Mouse (Mus musculus) hindbrain, embryonic 14.5 days (tissue): ENCODE measurements around the gene Hip1. TPM values are rescaled to one million over a fixed set of nuclear protein-coding genes. Genes with fewer than 3 reads are reported as not detected.
"Not testable (repeated sequence)": the region's sequence is repeated elsewhere in the genome, so short reads cannot be mapped to it uniquely, and the experiment has no call there.

Experiments used
- ATAC-seq: fragments of 200-750 bp; cut with Nextera tagmentation; 2 replicates; pipeline ENCODE4 v1.8.0; 2017; ENCODE audit warnings: moderate number of reproducible peaks, mild to moderate bottlenecking, moderate TSS enrichment, moderate library complexity; ENCODE audit not compliant: low FRiP score
- DNase-seq: peaks from one replicate; pipeline ENCODE4 v3.0.0-alpha.2; 2015; ENCODE audit warnings: low spot score
- H3K27ac ChIP-seq: fragments of 300-500 bp; sonication (generic); 2 replicates; pipeline ENCODE4 v1.5.1; 2014; ENCODE audit warnings: mild to moderate bottlenecking, moderate library complexity
- H3K27me3 ChIP-seq: fragments of 300-500 bp; sonication (generic); 2 replicates; pipeline ENCODE4 v1.6.1; 2014; ENCODE audit warnings: mild to moderate bottlenecking, low read length, mixed read lengths; ENCODE audit not compliant: control insufficient read depth, insufficient read depth
- H3K36me3 ChIP-seq: fragments of 300-500 bp; sonication (generic); replicated peaks from 2 replicates; pipeline ENCODE4 v1.6.1; 2014; ENCODE audit not compliant: control insufficient read depth, insufficient read depth
- H3K4me1 ChIP-seq: fragments of 300-500 bp; sonication (generic); replicated peaks from 2 replicates; pipeline ENCODE4 v1.6.1; 2014; ENCODE audit warnings: antibody characterized with exemption, low read length, mixed read lengths; ENCODE audit not compliant: control insufficient read depth, insufficient read depth
- H3K4me2 ChIP-seq: fragments of 300-500 bp; sonication (generic); replicated peaks from 2 replicates; pipeline ENCODE4 v1.6.1; 2014; ENCODE audit warnings: mild to moderate bottlenecking, moderate library complexity
- H3K4me3 ChIP-seq: fragments of 300-500 bp; sonication (generic); replicated peaks from 2 replicates; pipeline ENCODE4 v1.5.1; 2014; ENCODE audit warnings: mild to moderate bottlenecking, low read length
- H3K9ac ChIP-seq: fragments of 300-500 bp; sonication (generic); 2 replicates; pipeline ENCODE4 v1.6.1; 2014
- H3K9me3 ChIP-seq: fragments of 300-500 bp; sonication (generic); 2 replicates; pipeline ENCODE4 v1.6.1; 2016; ENCODE audit warnings: low read length; ENCODE audit not compliant: control insufficient read depth
- WGBS: fragments of 180-500 bp; shearing (Covaris S2); extraction: QIAGEN DNeasy Blood & Tissue Kit; methylation state at CpG from one replicate; pipeline ENCODE4 v1.1.7; 2014; 5-methylcytosine and 5-hydroxymethylcytosine counted together
- polyA plus RNA-seq: library from polyadenylated mRNA; unstranded; fragments of >200 nt; fragmentation: Nextera tagmentation; extraction: Ambion mirVana; gene quantifications from 2 replicates; pipeline ENCODE4 v1.2.1, GENCODE M21; 2014

The Hip1 gene
- polyA plus RNA-seq, 1 experiment from 2014 or later: 48.4 TPM

- Histone ChIP-seq H3K27me3 (no peaks in the 10 kb centered on the region), H3K4me1 (peaks cover 7% of the 10 kb centered on the region), H3K4me3 (no peak overlapping the region), H3K36me3 (peaks cover 89% of the 10 kb centered on the region), H3K9me3 (no peaks in the 10 kb centered on the region), H3K9ac (no peak overlapping the region), H3K4me2 (no peak overlapping the region), H3K27ac (no peak overlapping the region)
- DNase-seq (no peak), ATAC-seq (no peak)
- WGBS: 69% methylated on average over 8 of the region's 8 CpGs
These were observed 169.8 kb downstream of the Hip1 start for GRCm38 (mm10) chr5:135375167-135375566.

- no peak overlapping the region for H3K4me2 ChIP-seq
- peaks cover 13% of the 10 kb centered on the region for H3K4me1 ChIP-seq
- WGBS: 94% methylated on average over 5 of the region's 5 CpGs
- ATAC-seq: no peak
- H3K4me3 ChIP-seq: no peak overlapping the region
- no peak for DNase-seq
- no peaks in the 10 kb centered on the region for H3K9me3 ChIP-seq
- H3K36me3 ChIP-seq: peaks cover 73% of the 10 kb centered on the region
- H3K27me3 ChIP-seq: no peaks in the 10 kb centered on the region
- no peak overlapping the region for H3K9ac ChIP-seq
- no peak overlapping the region for H3K27ac ChIP-seq
These were observed 171.3 kb downstream of the Hip1 start for GRCm38 (mm10) chr5:135373601-135374000.

- ATAC-seq: no peak
- WGBS: 96% methylated on average over 13 of the region's 13 CpGs
- no peak overlapping the region for H3K27ac ChIP-seq
- no peak overlapping the region for H3K4me3 ChIP-seq
- no peak for DNase-seq
- no peaks in the 10 kb centered on the region for H3K27me3 ChIP-seq
- H3K9ac ChIP-seq: no peak overlapping the region
- H3K9me3 ChIP-seq: no peaks in the 10 kb centered on the region
- H3K36me3 ChIP-seq: peaks cover 49% of the 10 kb centered on the region
- H3K4me1 ChIP-seq: peaks cover 13% of the 10 kb centered on the region
- H3K4me2 ChIP-seq: no peak overlapping the region
These were observed 173.7 kb downstream of the Hip1 start for GRCm38 (mm10) chr5:135371195-135371594.

- H3K36me3 ChIP-seq: peaks cover 37% of the 10 kb centered on the region
- peak within 1 kb of the TSS; percentile 91 for H3K9ac ChIP-seq
- ATAC-seq (peak; percentile 78), DNase-seq (peak; percentile 100)
- no peaks in the 10 kb centered on the region for H3K9me3 ChIP-seq
- WGBS: under 1% methylated on average over 64 of the region's 64 CpGs
- H3K4me1 ChIP-seq: peaks cover 13% of the 10 kb centered on the region
- H3K27me3 ChIP-seq: no peaks in the 10 kb centered on the region
- H3K4me2 ChIP-seq: peak within 1 kb of the TSS; percentile 79
- peak within 1 kb of the TSS; percentile 96 for H3K4me3 ChIP-seq
- H3K27ac ChIP-seq: peak within 1 kb of the TSS; percentile 83
These were observed 174.9 kb downstream of the Hip1 start, which contains the start of gene Nsun5 for GRCm38 (mm10) chr5:135369787-135370654. Gene Nsun5, plus strand, starts transcription at chr5:135369953.

- DNase-seq: not testable (repeated sequence)
- H3K27ac ChIP-seq: peak overlapping the region; percentile 83
These were observed 175.7 kb downstream of the Hip1 start for GRCm38 (mm10) chr5:135369196-135369595.

GRCm38 (mm10) chr5:135368312-135368711, 176.6 kb downstream of the Hip1 start:
- Histone ChIP-seq H3K27me3 (no peaks in the 10 kb centered on the region), H3K9ac (no peak overlapping the region), H3K4me2 (no peak overlapping the region), H3K36me3 (peaks cover 20% of the 10 kb centered on the region), H3K4me1 (peaks cover 13% of the 10 kb centered on the region), H3K27ac (no peak overlapping the region), H3K4me3 (no peak overlapping the region), H3K9me3 (no peaks in the 10 kb centered on the region)
- ATAC-seq (no peak), DNase-seq (no peak)
- WGBS: 83% methylated on average over 6 of the region's 6 CpGs

More at GRCm38 (mm10) chr5:135369196-135369595, 175.7 kb downstream of the Hip1 start:
- H3K36me3 ChIP-seq: peaks cover 29% of the 10 kb centered on the region
- not testable (repeated sequence) for H3K27me3 ChIP-seq, H3K9me3 ChIP-seq
- H3K4me3 ChIP-seq: peak overlapping the region; percentile 96
- peak overlapping the region; percentile 79 for H3K4me2 ChIP-seq
- WGBS: 58% methylated on average over 9 of the region's 9 CpGs
- ATAC-seq: 0 out of 2 replicates have a peak, but pooled peaks have one; percentile 35
- H3K9ac ChIP-seq: peak overlapping the region; percentile 91
- H3K4me1 ChIP-seq: peaks cover 13% of the 10 kb centered on the region

- peaks cover 16% of the 10 kb centered on the region for H3K36me3 ChIP-seq
- H3K9ac ChIP-seq: no peak overlapping the region
- DNase-seq: peak; percentile 64
- no peak overlapping the region for H3K27ac ChIP-seq
- WGBS: 55% methylated on average over 6 of the region's 6 CpGs
- no peak overlapping the region for H3K4me3 ChIP-seq
- H3K4me2 ChIP-seq: no peak overlapping the region
- no peak for ATAC-seq
- no peaks in the 10 kb centered on the region for H3K27me3 ChIP-seq
- no peaks in the 10 kb centered on the region for H3K9me3 ChIP-seq
- peaks cover 13% of the 10 kb centered on the region for H3K4me1 ChIP-seq
These were observed 177.1 kb downstream of the Hip1 start for GRCm38 (mm10) chr5:135367841-135368240.

- Histone ChIP-seq H3K27me3 (no peaks in the 10 kb centered on the region), H3K9ac (no peak overlapping the region), H3K4me1 (no peaks in the 10 kb centered on the region), H3K4me3 (no peak overlapping the region), H3K9me3 (no peaks in the 10 kb centered on the region), H3K4me2 (no peak overlapping the region), H3K27ac (no peak overlapping the region), H3K36me3 (no peaks in the 10 kb centered on the region)
- WGBS: 28% methylated on average over 12 of the region's 12 CpGs
- ATAC-seq (0 out of 2 replicates have a peak, but pooled peaks have one; percentile 27), DNase-seq (peak; percentile 30)
These were observed 181.4 kb downstream of the Hip1 start for GRCm38 (mm10) chr5:135363540-135363939.

- ATAC-seq: no peak
- WGBS: 90% methylated on average over 3 of the region's 3 CpGs
- no peak for DNase-seq
- Histone ChIP-seq H3K9me3 (no peaks in the 10 kb centered on the region), H3K36me3 (no peaks in the 10 kb centered on the region), H3K4me2 (no peak overlapping the region), H3K27me3 (no peaks in the 10 kb centered on the region), H3K4me1 (no peaks in the 10 kb centered on the region), H3K9ac (no peak overlapping the region), H3K27ac (no peak overlapping the region), H3K4me3 (no peak overlapping the region)
These were observed 182.3 kb downstream of the Hip1 start for GRCm38 (mm10) chr5:135362572-135362971.
